Mouse (Mus musculus) kidney, adult 2 months (tissue): Measurements from ENCODE around the gene Ctbs.

Experiments
- CTCF ChIP-seq: fragments of 200-500 bp; conservative IDR thresholded peaks from 2 replicates; pipeline ENCODE4 v1.5.1; 2011; ENCODE audit warnings: low read depth, mild to moderate bottlenecking, control low read depth, low read length, moderate library complexity, mixed read lengths; ENCODE audit not compliant: insufficient read depth, insufficient read length
- POLR2A ChIP-seq: fragments of 200-500 bp; IDR thresholded peaks from one replicate; pipeline ENCODE4 v1.6.1; 2011; ENCODE audit warnings: low read depth, low read length, control low read depth

DNA sequence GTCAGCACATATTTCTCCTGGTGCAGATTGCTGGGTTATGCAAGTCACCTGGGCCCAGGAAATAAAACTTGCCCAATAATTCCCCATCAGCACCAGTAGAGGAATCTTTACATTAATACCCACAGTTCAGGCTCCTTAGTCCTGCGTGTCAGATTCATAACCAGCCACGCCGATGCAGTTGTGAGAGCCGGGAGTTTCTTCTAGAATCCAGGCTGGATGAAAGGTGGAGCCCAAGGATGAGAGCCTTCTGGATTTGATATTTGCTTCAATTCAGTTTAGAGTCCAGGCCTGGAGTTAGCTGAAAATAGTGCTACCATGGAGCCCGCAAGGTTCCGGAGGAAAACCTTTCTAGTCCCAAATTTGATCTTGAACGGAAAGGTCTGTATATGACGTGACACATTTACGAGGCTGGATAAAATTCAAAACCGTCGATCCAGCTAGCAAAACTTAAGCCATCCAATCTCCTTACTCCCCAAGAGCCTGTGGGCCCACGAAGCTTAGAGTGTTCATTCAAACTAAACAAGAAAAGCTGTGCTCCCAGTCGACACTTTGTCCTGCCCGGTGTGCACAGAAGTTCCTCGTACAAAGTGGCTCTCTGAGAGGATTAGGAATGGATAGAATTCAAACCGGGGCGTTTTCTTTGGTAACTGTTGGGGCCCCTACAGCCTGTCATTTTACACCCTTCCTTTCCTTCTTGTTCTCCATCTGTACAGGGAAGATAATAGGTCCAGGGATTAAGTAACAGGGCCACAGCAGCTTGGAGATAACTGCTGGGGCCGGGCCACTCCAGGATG is 44.2 kb upstream of the Ctbs start:
- TF ChIP-seq CTCF (no peak), POLR2A (no peak)
